Mouse (Mus musculus): Measurements from ENCODE around the gene Prdm1. TPM values are rescaled to one million over a fixed set of nuclear protein-coding genes. Genes with fewer than 3 reads are reported as not detected.

The Prdm1 gene
- polyA plus RNA-seq, 1 experiment: 1.7 TPM

DNA sequence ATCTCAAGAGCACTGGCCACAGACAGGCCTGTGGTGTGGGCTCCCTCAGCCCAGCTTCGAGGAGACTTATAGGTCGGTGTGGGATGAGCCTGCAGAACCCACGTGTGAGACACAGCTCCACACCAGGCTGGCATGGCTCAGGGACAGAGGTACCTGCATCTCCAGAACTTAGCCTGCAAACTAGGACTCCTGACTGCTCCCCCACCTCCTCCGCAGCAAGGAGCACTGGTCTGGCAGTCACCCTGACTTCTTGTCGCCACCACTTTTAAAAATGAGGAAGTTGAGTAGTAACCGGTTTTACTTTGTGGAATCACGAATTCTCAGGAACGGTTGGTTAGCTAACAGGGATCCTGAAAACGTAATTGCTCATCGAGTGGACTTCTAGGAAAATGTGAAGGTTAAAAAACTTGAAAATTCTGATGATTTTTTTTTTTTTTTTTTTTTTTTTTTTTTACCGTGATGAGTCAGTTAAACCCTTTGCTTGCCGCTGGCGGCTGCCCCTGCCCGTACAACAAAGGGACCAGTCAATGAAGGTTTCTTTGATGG, 10.8 kb upstream of the Prdm1 start:
- peaks cover 7% of the 10 kb centered on the region for H3K4me1 ChIP-seq (replicated peaks; ENCODE audit: control insufficient read depth, insufficient read depth, low read length)
- no peaks in the 10 kb centered on the region for H3K27me3 ChIP-seq (ENCODE audit: control insufficient read depth, insufficient read depth, low read length)
- DNase-seq: no peak
- H3K27ac ChIP-seq (ENCODE audit: control insufficient read depth, insufficient read depth, low read length): no peak overlapping the region
- H3K36me3 ChIP-seq (ENCODE audit: control insufficient read depth, insufficient read depth, low read length): no peaks in the 10 kb centered on the region
- H3K4me3 ChIP-seq (ENCODE audit: control insufficient read depth, insufficient read depth, low read length): no peak overlapping the region
- no peak for TF ChIP-seq CTCF (IDR thresholded peaks at IDR 0.05; ENCODE audit: borderline replicate concordance, control insufficient read depth, extremely low read depth, insufficient read depth, low read length, poor library complexity)
- no peak for TF ChIP-seq POLR2A (IDR thresholded peaks at IDR 0.05; ENCODE audit: control insufficient read depth, extremely low read depth, insufficient read depth, low read length, poor library complexity)
- whole genome bisulfite sequencing: 4% methylated on average over 14 of the region's 14 CpGs

DNA sequence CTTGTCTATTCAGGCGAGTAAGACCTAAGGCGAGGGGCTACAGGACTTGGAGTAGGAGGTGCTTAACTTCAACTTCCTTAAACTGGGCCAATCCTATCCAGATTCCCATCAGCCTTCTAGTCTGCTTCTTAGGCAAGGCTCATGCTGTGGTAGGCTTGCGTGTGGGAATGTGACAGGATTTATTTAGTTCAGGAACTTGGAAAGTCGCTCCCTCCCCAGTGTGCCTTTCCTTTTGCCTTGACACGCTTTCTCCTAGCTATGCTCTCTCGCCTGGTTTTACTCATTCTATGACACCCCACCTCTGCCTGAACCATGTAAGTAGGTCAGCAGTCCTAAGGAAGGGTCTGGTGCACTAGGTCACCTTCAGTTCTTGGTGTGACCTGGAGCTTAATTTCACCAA, 9.8 kb upstream of the Prdm1 start:
- H3K27me3 ChIP-seq (ENCODE audit: control insufficient read depth, insufficient read depth, low read length): no peaks in the 10 kb centered on the region
- TF ChIP-seq POLR2A (IDR thresholded peaks at IDR 0.05; ENCODE audit: control insufficient read depth, extremely low read depth, insufficient read depth, low read length, poor library complexity) (no peak), CTCF (IDR thresholded peaks at IDR 0.05; ENCODE audit: borderline replicate concordance, control insufficient read depth, extremely low read depth, insufficient read depth, low read length, poor library complexity) (no peak)
- H3K4me1 ChIP-seq (replicated peaks; ENCODE audit: control insufficient read depth, insufficient read depth, low read length): peaks cover 7% of the 10 kb centered on the region
- DNase-seq: no peak
- H3K27ac ChIP-seq (ENCODE audit: control insufficient read depth, insufficient read depth, low read length): no peak overlapping the region
- H3K36me3 ChIP-seq (ENCODE audit: control insufficient read depth, insufficient read depth, low read length): no peaks in the 10 kb centered on the region
- WGBS: 83% methylated on average over 6 of the region's 6 CpGs
- H3K4me3 ChIP-seq (ENCODE audit: control insufficient read depth, insufficient read depth, low read length): no peak overlapping the region

DNA sequence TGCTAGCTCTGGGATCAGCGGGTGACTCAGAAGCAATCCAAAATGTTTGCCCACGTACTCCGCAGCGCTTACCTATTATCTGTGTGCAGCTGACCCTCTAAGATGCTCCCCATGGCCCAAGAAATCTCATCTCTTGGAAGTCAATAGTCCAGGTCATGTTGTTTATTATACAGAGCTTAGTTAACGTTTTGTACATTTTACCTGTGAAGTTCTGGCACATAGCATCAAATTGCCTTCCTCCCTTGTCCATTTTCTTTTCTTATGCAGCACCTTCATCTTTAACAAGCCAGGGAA, 1.7 kb upstream of the Prdm1 start:
- Histone ChIP-seq H3K27ac (ENCODE audit: control insufficient read depth, insufficient read depth, low read length) (no peak overlapping the region), H3K4me1 (replicated peaks; ENCODE audit: control insufficient read depth, insufficient read depth, low read length) (peaks cover 13% of the 10 kb centered on the region), H3K4me3 (ENCODE audit: control insufficient read depth, insufficient read depth, low read length) (no peak overlapping the region; the same call in 1 of the 2 replicates), H3K27me3 (ENCODE audit: control insufficient read depth, insufficient read depth, low read length) (peaks cover 17% of the 10 kb centered on the region), H3K36me3 (ENCODE audit: control insufficient read depth, insufficient read depth, low read length) (no peaks in the 10 kb centered on the region)
- no peak for DNase-seq
- TF ChIP-seq CTCF (IDR thresholded peaks at IDR 0.05; ENCODE audit: borderline replicate concordance, control insufficient read depth, extremely low read depth, insufficient read depth, low read length, poor library complexity): no peak
- TF ChIP-seq POLR2A (IDR thresholded peaks at IDR 0.05; ENCODE audit: control insufficient read depth, extremely low read depth, insufficient read depth, low read length, poor library complexity): no peak
- 36% methylated on average over 5 of the region's 5 CpGs for WGBS

DNA sequence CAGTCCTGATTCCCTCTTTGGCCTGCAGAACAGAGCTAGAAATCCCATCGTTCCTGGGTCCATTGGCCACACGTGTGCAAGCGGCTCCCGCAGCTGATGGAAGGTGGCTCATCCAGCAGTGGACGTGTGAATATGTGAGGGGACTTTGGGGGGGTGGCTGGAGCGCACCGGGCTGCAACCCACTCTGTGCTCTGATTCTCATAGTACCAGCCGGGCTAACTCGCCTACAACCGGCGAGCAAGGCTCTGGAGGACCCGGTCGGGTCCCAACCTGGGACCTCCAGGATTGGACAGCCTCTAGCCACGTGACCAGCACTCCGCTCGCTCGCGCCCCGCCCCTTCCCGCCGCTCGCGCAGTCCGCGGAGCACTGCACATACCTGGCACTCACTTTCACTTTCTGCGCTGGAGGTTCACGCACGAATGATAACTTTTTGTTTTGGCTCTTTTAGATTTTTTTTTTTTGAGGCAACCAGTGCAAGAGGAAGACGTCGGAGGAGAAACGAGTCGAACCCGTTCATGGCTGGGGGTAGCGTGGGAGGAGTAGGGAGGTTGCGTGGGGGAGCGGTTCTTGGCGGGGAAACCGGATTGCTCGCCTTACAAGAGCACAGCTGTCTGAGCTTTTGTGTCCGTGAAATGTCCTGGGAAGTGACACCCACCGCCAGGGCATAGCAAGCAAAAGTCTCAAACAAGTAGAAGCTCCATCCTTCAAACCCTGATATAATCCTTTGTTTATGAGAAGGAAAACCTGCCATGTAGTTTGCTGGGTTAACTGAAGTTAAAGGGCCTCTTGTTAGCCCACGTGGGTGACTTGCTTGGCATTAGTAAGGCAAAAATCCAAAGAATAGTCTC, 1.1 kb upstream of the Prdm1 start:
- peak; percentile 89 for DNase-seq
- Histone ChIP-seq H3K36me3 (ENCODE audit: control insufficient read depth, insufficient read depth, low read length) (no peaks in the 10 kb centered on the region), H3K4me3 (ENCODE audit: control insufficient read depth, insufficient read depth, low read length) (peak overlapping the region; percentile 81), H3K27me3 (ENCODE audit: control insufficient read depth, insufficient read depth, low read length) (peaks cover 17% of the 10 kb centered on the region), H3K4me1 (replicated peaks; ENCODE audit: control insufficient read depth, insufficient read depth, low read length) (peaks cover 13% of the 10 kb centered on the region), H3K27ac (ENCODE audit: control insufficient read depth, insufficient read depth, low read length) (peak overlapping the region; percentile 36; the same call in 1 of the 2 replicates)
- WGBS: under 1% methylated on average over 42 of the region's 42 CpGs
- TF ChIP-seq POLR2A (IDR thresholded peaks at IDR 0.05; ENCODE audit: control insufficient read depth, extremely low read depth, insufficient read depth, low read length, poor library complexity) (0 out of 2 replicates have a peak, but pooled peaks have one; percentile 57), CTCF (IDR thresholded peaks at IDR 0.05; ENCODE audit: borderline replicate concordance, control insufficient read depth, extremely low read depth, insufficient read depth, low read length, poor library complexity) (peak; percentile 34; the same call in 1 of the 2 replicates)

DNA sequence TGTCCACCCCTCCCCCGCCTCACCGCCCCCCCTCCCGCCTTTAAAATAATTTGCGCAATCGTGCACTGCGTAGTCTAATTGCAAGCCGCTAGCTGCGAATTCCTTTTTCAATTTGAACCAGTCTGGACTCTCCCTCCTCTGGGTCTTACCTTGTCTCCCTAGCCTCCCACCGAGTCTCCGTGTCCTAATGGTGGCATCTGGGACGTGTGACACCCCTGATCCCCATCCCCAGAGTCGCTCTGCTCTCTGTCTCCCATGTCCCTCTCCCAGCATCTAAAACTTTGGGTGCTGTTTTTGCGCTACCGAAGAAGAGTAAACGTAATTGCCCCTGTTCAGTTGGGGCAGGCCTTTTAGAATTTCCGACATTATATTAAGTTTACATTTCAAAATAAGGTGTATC, 650 bp downstream of the Prdm1 start:
- TF ChIP-seq CTCF (IDR thresholded peaks at IDR 0.05; ENCODE audit: borderline replicate concordance, control insufficient read depth, extremely low read depth, insufficient read depth, low read length, poor library complexity) (no peak), POLR2A (IDR thresholded peaks at IDR 0.05; ENCODE audit: control insufficient read depth, extremely low read depth, insufficient read depth, low read length, poor library complexity) (no peak)
- H3K27me3 ChIP-seq (ENCODE audit: control insufficient read depth, insufficient read depth, low read length): peaks cover 17% of the 10 kb centered on the region
- H3K4me1 ChIP-seq (replicated peaks; ENCODE audit: control insufficient read depth, insufficient read depth, low read length): peaks cover 13% of the 10 kb centered on the region
- no peak for DNase-seq
- 7% methylated on average over 16 of the region's 16 CpGs for WGBS
- H3K36me3 ChIP-seq (ENCODE audit: control insufficient read depth, insufficient read depth, low read length): no peaks in the 10 kb centered on the region
- H3K27ac ChIP-seq (ENCODE audit: control insufficient read depth, insufficient read depth, low read length): no peak overlapping the region
- no peak overlapping the region for H3K4me3 ChIP-seq (ENCODE audit: control insufficient read depth, insufficient read depth, low read length)

DNA sequence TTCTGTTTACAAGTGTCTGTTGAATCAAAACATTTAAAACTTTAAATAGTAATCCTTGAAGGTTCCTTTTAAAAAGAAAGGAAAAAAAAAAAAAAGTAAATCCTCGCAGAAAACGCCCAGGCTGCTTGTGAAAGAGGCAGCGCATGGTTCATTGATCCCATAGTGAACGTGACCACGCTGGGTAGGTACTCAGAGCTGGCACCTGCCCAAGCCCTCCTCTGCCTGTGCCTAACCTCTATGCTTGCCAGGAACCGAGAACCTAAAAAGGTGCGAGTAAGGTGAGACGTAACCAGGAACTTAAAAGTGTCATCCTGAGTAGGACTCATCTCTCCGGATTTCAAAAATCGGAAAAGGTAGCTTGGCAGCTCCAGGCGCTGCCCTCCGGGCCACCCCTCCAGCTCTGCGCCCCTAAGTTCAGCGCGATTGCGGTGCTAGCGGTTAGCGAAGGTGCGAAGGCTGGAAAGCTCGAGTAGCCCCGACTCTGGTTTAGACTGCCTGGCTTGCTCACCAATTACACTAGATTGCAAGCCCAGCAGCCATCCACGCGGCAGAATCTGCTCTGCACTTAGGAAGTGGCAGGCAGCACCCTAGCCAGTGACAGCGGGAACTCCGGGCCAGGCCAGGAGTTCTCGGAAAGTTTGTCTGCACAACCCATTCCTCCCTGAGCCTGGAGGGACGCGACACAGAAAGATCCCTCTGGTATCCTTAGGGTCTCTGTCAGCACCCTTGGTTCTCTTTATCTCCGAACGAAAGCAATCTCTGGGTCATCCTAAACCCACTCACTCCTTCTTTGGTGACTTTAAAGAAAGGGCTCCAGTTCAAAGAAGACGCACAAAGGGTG, 1.3 kb downstream of the Prdm1 start:
- H3K4me1 ChIP-seq (replicated peaks; ENCODE audit: control insufficient read depth, insufficient read depth, low read length): peaks cover 13% of the 10 kb centered on the region
- no peak for TF ChIP-seq CTCF (IDR thresholded peaks at IDR 0.05; ENCODE audit: borderline replicate concordance, control insufficient read depth, extremely low read depth, insufficient read depth, low read length, poor library complexity)
- no peak for TF ChIP-seq POLR2A (IDR thresholded peaks at IDR 0.05; ENCODE audit: control insufficient read depth, extremely low read depth, insufficient read depth, low read length, poor library complexity)
- no peaks in the 10 kb centered on the region for H3K36me3 ChIP-seq (ENCODE audit: control insufficient read depth, insufficient read depth, low read length)
- H3K4me3 ChIP-seq (ENCODE audit: control insufficient read depth, insufficient read depth, low read length): no peak overlapping the region
- WGBS: 4% methylated on average over 31 of the region's 31 CpGs
- DNase-seq: no peak
- H3K27me3 ChIP-seq (ENCODE audit: control insufficient read depth, insufficient read depth, low read length): peaks cover 17% of the 10 kb centered on the region
- H3K27ac ChIP-seq (ENCODE audit: control insufficient read depth, insufficient read depth, low read length): no peak overlapping the region

Data from thymus, adult 2 months (tissue).